Mouse (Mus musculus): Measurements from ENCODE around the gene Zfr2. TPM values are rescaled to one million over a fixed set of nuclear protein-coding genes. Genes with fewer than 3 reads are reported as not detected.
"Not testable (repeated sequence)": the region's sequence is repeated elsewhere in the genome, so short reads cannot be mapped to it uniquely, and the experiment has no call there.

The Zfr2 gene
- polyA plus RNA-seq, 1 experiment from 2014 or later = 11.6 TPM

- ATAC-seq (ENCODE audit: low FRiP score, low read depth) = no peak
- Histone ChIP-seq H3K36me3 (no peaks in the 10 kb centered on the region), H3K9ac (no peak overlapping the region), H3K4me1 (no peaks in the 10 kb centered on the region), H3K27ac (no peak overlapping the region), H3K4me2 (replicated peaks) (no peak overlapping the region), H3K4me3 (no peak overlapping the region), H3K9me3 (peaks cover 11% of the 10 kb centered on the region), H3K27me3 (peaks cover 10% of the 10 kb centered on the region; the same call in 1 of the 2 replicates)
- 81% methylated on average over 6 of the region's 6 CpGs for WGBS
These were observed 16.7 kb upstream of the Zfr2 start for GRCm38 (mm10) chr10:81216260-81216659.

- ATAC-seq (ENCODE audit: low FRiP score, low read depth) = no peak
- 85% methylated on average over 6 of the region's 6 CpGs for WGBS
- no peak overlapping the region for H3K27ac ChIP-seq
These were observed 16.1 kb upstream of the Zfr2 start for GRCm38 (mm10) chr10:81216810-81217209.

GRCm38 (mm10) chr10:81217267-81217666 is 15.7 kb upstream of the Zfr2 start:
- not testable (repeated sequence) for H3K9me3 ChIP-seq; H3K4me3 ChIP-seq; ATAC-seq (ENCODE audit: low FRiP score, low read depth)

More at GRCm38 (mm10) chr10:81216810-81217209, 16.1 kb upstream of the Zfr2 start:
- Histone ChIP-seq H3K9ac (no peak overlapping the region), H3K4me1 (no peaks in the 10 kb centered on the region), H3K27me3 (peaks cover 10% of the 10 kb centered on the region; the same call in 1 of the 2 replicates), H3K9me3 (peaks cover 7% of the 10 kb centered on the region; the same call in 1 of the 2 replicates), H3K4me2 (replicated peaks) (no peak overlapping the region), H3K36me3 (no peaks in the 10 kb centered on the region), H3K4me3 (no peak overlapping the region)

GRCm38 (mm10) chr10:81217964-81218363 is 15.0 kb upstream of the Zfr2 start:
- Histone ChIP-seq H3K4me3 (no peak overlapping the region), H3K9ac (no peak overlapping the region), H3K4me2 (replicated peaks) (no peak overlapping the region), H3K27ac (no peak overlapping the region), H3K9me3 (no peaks in the 10 kb centered on the region), H3K4me1 (no peaks in the 10 kb centered on the region), H3K36me3 (no peaks in the 10 kb centered on the region), H3K27me3 (peaks cover 10% of the 10 kb centered on the region; the same call in 1 of the 2 replicates)
- WGBS = 39% methylated on average over 7 of the region's 7 CpGs
- ATAC-seq (ENCODE audit: low FRiP score, low read depth) = no peak

More at GRCm38 (mm10) chr10:81217267-81217666, 15.7 kb upstream of the Zfr2 start:
- not testable (repeated sequence) for H3K9ac ChIP-seq; H3K4me2 ChIP-seq (replicated peaks); H3K36me3 ChIP-seq; H3K4me1 ChIP-seq; H3K27ac ChIP-seq
- WGBS = 19% methylated on average over 1 of the region's 1 CpGs
- H3K27me3 ChIP-seq = peaks cover 10% of the 10 kb centered on the region; the same call in 1 of the 2 replicates

- H3K9me3 ChIP-seq = no peaks in the 10 kb centered on the region
- H3K36me3 ChIP-seq = no peaks in the 10 kb centered on the region
- no peak overlapping the region for H3K4me3 ChIP-seq
- H3K4me2 ChIP-seq (replicated peaks) = no peak overlapping the region
- ATAC-seq (ENCODE audit: low FRiP score, low read depth) = no peak
- H3K4me1 ChIP-seq = no peaks in the 10 kb centered on the region
- peaks cover 10% of the 10 kb centered on the region; the same call in 1 of the 2 replicates for H3K27me3 ChIP-seq
- H3K9ac ChIP-seq = no peak overlapping the region
- WGBS = 88% methylated on average over 5 of the region's 5 CpGs
- H3K27ac ChIP-seq = no peak overlapping the region
These were observed 11.4 kb upstream of the Zfr2 start for GRCm38 (mm10) chr10:81221402-81222015.

GRCm38 (mm10) chr10:81223731-81224130 is 9.2 kb upstream of the Zfr2 start:
- H3K9me3 ChIP-seq; H3K4me2 ChIP-seq (replicated peaks); H3K27ac ChIP-seq; H3K36me3 ChIP-seq; H3K4me3 ChIP-seq; H3K4me1 ChIP-seq; H3K9ac ChIP-seq; ATAC-seq (ENCODE audit: low FRiP score, low read depth): not testable (repeated sequence)
- 48% methylated on average over 2 of the region's 2 CpGs for WGBS
- peaks cover 22% of the 10 kb centered on the region for H3K27me3 ChIP-seq

GRCm38 (mm10) chr10:81229735-81230437 is 3.1 kb upstream of the Zfr2 start:
- ATAC-seq (ENCODE audit: low FRiP score, low read depth) = no peak
- H3K9ac ChIP-seq = peak overlapping the region; percentile 39; the same call in 1 of the 2 replicates
- 13% methylated on average over 20 of the region's 20 CpGs for WGBS

GRCm38 (mm10) chr10:81230438-81231332 is 2.3 kb upstream of the Zfr2 start, which contains the start of gene Atcay:
Gene Atcay, minus strand, starts transcription at chr10:81230833.
- 9% methylated on average over 27 of the region's 27 CpGs for WGBS
- Histone ChIP-seq H3K27me3 (peaks cover 53% of the 10 kb centered on the region), H3K36me3 (no peaks in the 10 kb centered on the region), H3K9ac (peak within 1 kb of the TSS; percentile 39; the same call in 1 of the 2 replicates), H3K9me3 (no peaks in the 10 kb centered on the region), H3K27ac (no peak within 1 kb of the TSS), H3K4me1 (peaks cover 15% of the 10 kb centered on the region), H3K4me3 (peak within 1 kb of the TSS; percentile 20), H3K4me2 (replicated peaks) (peak within 1 kb of the TSS; percentile 50)
- no peak for ATAC-seq (ENCODE audit: low FRiP score, low read depth)

More at GRCm38 (mm10) chr10:81229735-81230437, 3.1 kb upstream of the Zfr2 start:
- H3K9me3 ChIP-seq = no peaks in the 10 kb centered on the region
- no peaks in the 10 kb centered on the region for H3K36me3 ChIP-seq
- H3K4me1 ChIP-seq = peaks cover 15% of the 10 kb centered on the region
- H3K27me3 ChIP-seq = peaks cover 53% of the 10 kb centered on the region
- H3K4me2 ChIP-seq (replicated peaks) = peak overlapping the region; percentile 50
- peak overlapping the region; percentile 20 for H3K4me3 ChIP-seq
- H3K27ac ChIP-seq = no peak overlapping the region

GRCm38 (mm10) chr10:81231436-81231835 is 1.5 kb upstream of the Zfr2 start:
- no peak for ATAC-seq (ENCODE audit: low FRiP score, low read depth)
- Histone ChIP-seq H3K9me3 (no peaks in the 10 kb centered on the region), H3K4me3 (peak overlapping the region; percentile 18; the same call in 1 of the 2 replicates), H3K9ac (no peak overlapping the region), H3K4me2 (replicated peaks) (no peak overlapping the region), H3K36me3 (no peaks in the 10 kb centered on the region), H3K27me3 (peaks cover 53% of the 10 kb centered on the region), H3K4me1 (peaks cover 15% of the 10 kb centered on the region), H3K27ac (no peak overlapping the region)
- WGBS = 57% methylated on average over 7 of the region's 7 CpGs

GRCm38 (mm10) chr10:81233226-81233585 is 251 bp downstream of the Zfr2 start:
- Histone ChIP-seq H3K9me3 (no peaks in the 10 kb centered on the region), H3K4me2 (replicated peaks) (peak overlapping the region; percentile 80), H3K27ac (no peak overlapping the region), H3K4me3 (peak overlapping the region; percentile 74), H3K9ac (peak overlapping the region; percentile 80), H3K36me3 (no peaks in the 10 kb centered on the region), H3K4me1 (peaks cover 22% of the 10 kb centered on the region), H3K27me3 (peaks cover 62% of the 10 kb centered on the region)
- ATAC-seq (ENCODE audit: low FRiP score, low read depth) = no peak; the same call in none of the 2 replicates
- WGBS = under 1% methylated on average over 23 of the region's 28 CpGs

- WGBS = 78% methylated on average over 6 of the region's 6 CpGs
- no peaks in the 10 kb centered on the region for H3K9me3 ChIP-seq
- peak overlapping the region; percentile 80 for H3K4me2 ChIP-seq (replicated peaks)
- peaks cover 61% of the 10 kb centered on the region for H3K27me3 ChIP-seq
- H3K9ac ChIP-seq = no peak overlapping the region
- no peak overlapping the region for H3K27ac ChIP-seq
- peaks cover 22% of the 10 kb centered on the region for H3K4me1 ChIP-seq
- no peak overlapping the region for H3K4me3 ChIP-seq
- no peak for ATAC-seq (ENCODE audit: low FRiP score, low read depth)
- no peaks in the 10 kb centered on the region for H3K36me3 ChIP-seq
These were observed 1.3 kb downstream of the Zfr2 start for GRCm38 (mm10) chr10:81234206-81234605.
